Mouse (Mus musculus) bone marrow, adult 2 months (tissue): ENCODE data around the gene Etv6.

ENCODE experiments used
- CTCF ChIP-seq: fragments of 200-500 bp; IDR thresholded peaks from 2 replicates; pipeline ENCODE4 v1.5.1; 2011; ENCODE audit warnings: low read length, control low read depth; ENCODE audit not compliant: control insufficient read depth, insufficient read depth
- POLR2A ChIP-seq: fragments of 200-500 bp; IDR thresholded peaks from 2 replicates; pipeline ENCODE4 v1.6.1; 2011; ENCODE audit warnings: low read depth, mild to moderate bottlenecking, control low read depth, low read length, borderline replicate concordance; ENCODE audit not compliant: control insufficient read depth

GRCm38 (mm10) chr6:134083428-134083827 lies 47.9 kb downstream of the Etv6 start:
- no peak for TF ChIP-seq CTCF
- no peak for TF ChIP-seq POLR2A
